Mouse (Mus musculus): ENCODE results near the gene Ncf1. TPM values are rescaled to one million over a fixed set of nuclear protein-coding genes. Genes with fewer than 3 reads are reported as not detected.

The Ncf1 gene
- total RNA-seq (2015; ENCODE audit: low replicate concordance) = 44.0 and 44.4 TPM in 2 replicates
- total RNA-seq (2017; ENCODE audit: low replicate concordance) = 23.7 and 42.1 TPM in 2 replicates

GRCm38 (mm10) chr5:134229391-134229790, at the start of gene Ncf1:
Gene Ncf1 (minus strand): TSS chr5:134229625.
- ATAC-seq (replicated peaks; ENCODE audit: low FRiP score, poor library complexity, severe bottlenecking) = no peak

- ATAC-seq (replicated peaks; ENCODE audit: low FRiP score, poor library complexity, severe bottlenecking) = no peak
These were observed 47.7 kb upstream of the Ncf1 start for GRCm38 (mm10) chr5:134277109-134277508.

GRCm38 (mm10) chr5:134275556-134275955, 46.1 kb upstream of the Ncf1 start:
- ATAC-seq (replicated peaks; ENCODE audit: low FRiP score, poor library complexity, severe bottlenecking) = no peak

- no peak for ATAC-seq (replicated peaks; ENCODE audit: low FRiP score, poor library complexity, severe bottlenecking)
These were observed 45.6 kb upstream of the Ncf1 start for GRCm38 (mm10) chr5:134275021-134275420.

GRCm38 (mm10) chr5:134273761-134274160, 44.3 kb upstream of the Ncf1 start:
- no peak for ATAC-seq (replicated peaks; ENCODE audit: low FRiP score, poor library complexity, severe bottlenecking)

- no peak for ATAC-seq (replicated peaks; ENCODE audit: low FRiP score, poor library complexity, severe bottlenecking)
These were observed 43.3 kb upstream of the Ncf1 start for GRCm38 (mm10) chr5:134272761-134273160.

GRCm38 (mm10) chr5:134271421-134271820, 42.0 kb upstream of the Ncf1 start:
- no peak for ATAC-seq (replicated peaks; ENCODE audit: low FRiP score, poor library complexity, severe bottlenecking)

GRCm38 (mm10) chr5:134270566-134270965, 41.1 kb upstream of the Ncf1 start:
- ATAC-seq (replicated peaks; ENCODE audit: low FRiP score, poor library complexity, severe bottlenecking) = no peak

- ATAC-seq (replicated peaks; ENCODE audit: low FRiP score, poor library complexity, severe bottlenecking) = no peak
These were observed 40.3 kb upstream of the Ncf1 start for GRCm38 (mm10) chr5:134269751-134270150.

GRCm38 (mm10) chr5:134268751-134269150, 39.3 kb upstream of the Ncf1 start:
- no peak for ATAC-seq (replicated peaks; ENCODE audit: low FRiP score, poor library complexity, severe bottlenecking)

- ATAC-seq (replicated peaks; ENCODE audit: low FRiP score, poor library complexity, severe bottlenecking) = no peak
These were observed 37.0 kb upstream of the Ncf1 start for GRCm38 (mm10) chr5:134266404-134266803.

- ATAC-seq (replicated peaks; ENCODE audit: low FRiP score, poor library complexity, severe bottlenecking) = no peak
These were observed 36.5 kb upstream of the Ncf1 start for GRCm38 (mm10) chr5:134265890-134266289.

GRCm38 (mm10) chr5:134260001-134260636, 30.7 kb upstream of the Ncf1 start:
- ATAC-seq (replicated peaks; ENCODE audit: low FRiP score, poor library complexity, severe bottlenecking) = no peak

GRCm38 (mm10) chr5:134258934-134259333, 29.5 kb upstream of the Ncf1 start:
- ATAC-seq (replicated peaks; ENCODE audit: low FRiP score, poor library complexity, severe bottlenecking) = no peak

GRCm38 (mm10) chr5:134258395-134258794, 29.0 kb upstream of the Ncf1 start:
- no peak for ATAC-seq (replicated peaks; ENCODE audit: low FRiP score, poor library complexity, severe bottlenecking)

- ATAC-seq (replicated peaks; ENCODE audit: low FRiP score, poor library complexity, severe bottlenecking) = no peak
These were observed 28.1 kb upstream of the Ncf1 start for GRCm38 (mm10) chr5:134257349-134258031.

- no peak for ATAC-seq (replicated peaks; ENCODE audit: low FRiP score, poor library complexity, severe bottlenecking)
These were observed 25.9 kb upstream of the Ncf1 start for GRCm38 (mm10) chr5:134255294-134255693.

- ATAC-seq (replicated peaks; ENCODE audit: low FRiP score, poor library complexity, severe bottlenecking) = no peak
These were observed 24.4 kb upstream of the Ncf1 start for GRCm38 (mm10) chr5:134253806-134254205.

GRCm38 (mm10) chr5:134251083-134251482, 21.7 kb upstream of the Ncf1 start:
- ATAC-seq (replicated peaks; ENCODE audit: low FRiP score, poor library complexity, severe bottlenecking) = no peak

- no peak for ATAC-seq (replicated peaks; ENCODE audit: low FRiP score, poor library complexity, severe bottlenecking)
These were observed 21.2 kb upstream of the Ncf1 start for GRCm38 (mm10) chr5:134250601-134251000.

GRCm38 (mm10) chr5:134249245-134249649, 19.8 kb upstream of the Ncf1 start:
- no peak for ATAC-seq (replicated peaks; ENCODE audit: low FRiP score, poor library complexity, severe bottlenecking)

All from erythroid progenitor cell, adult 5-6 weeks (primary cell).